Mouse (Mus musculus) frontal cortex, adult 2 months (tissue): ENCODE measurements around the gene Ubxn7. TPM values are rescaled to one million over a fixed set of nuclear protein-coding genes. Genes with fewer than 3 reads are reported as not detected.

ENCODE experiments used
- DNase-seq, 2 experiments: peaks; one replicate each; pipeline ENCODE4 v3.0.0; 2022; ENCODE audit warnings: low spot score in 1 of 2; ENCODE audit errors: extremely low spot score in 1 of 2
- polyA plus RNA-seq: library from polyadenylated mRNA; depleted of rRNA; stranded (reverse); fragments of >200 nt; gene quantifications from 2 replicates; pipeline ENCODE4 v1.2.3, GENCODE M21; 2012; rRNA removed

Gene Ubxn7
- polyA plus RNA-seq, 1 experiment, result 16.8 TPM

DNA sequence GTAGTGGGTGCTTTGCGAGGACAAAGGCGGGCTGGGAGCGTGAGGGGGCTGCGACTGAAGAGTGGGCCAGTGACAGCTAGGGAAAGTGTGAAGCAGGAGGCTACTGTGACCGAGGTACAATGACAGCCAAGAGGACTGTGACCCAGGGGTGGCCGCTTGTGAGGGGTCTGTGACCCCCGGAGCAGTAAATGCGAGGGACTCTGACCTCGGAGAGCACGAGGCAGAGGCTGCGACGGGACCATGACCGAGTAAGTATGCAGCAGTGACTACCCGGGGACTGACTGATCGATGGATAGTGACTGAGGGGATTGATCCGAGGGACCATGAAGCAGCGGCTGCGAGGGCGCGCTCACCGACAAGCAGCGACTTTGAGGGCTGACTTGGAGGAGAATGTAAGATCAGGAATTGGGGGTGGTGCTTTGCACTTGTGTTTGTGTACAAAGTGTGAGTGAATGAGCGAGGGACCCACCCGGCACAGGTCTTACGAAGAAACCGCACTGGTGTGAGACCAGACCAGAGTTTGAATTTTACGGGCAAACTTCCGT lies 99.1 kb downstream of the Ubxn7 start:
- peak in 1 of 2 experiments; percentile 19 for DNase-seq

DNA sequence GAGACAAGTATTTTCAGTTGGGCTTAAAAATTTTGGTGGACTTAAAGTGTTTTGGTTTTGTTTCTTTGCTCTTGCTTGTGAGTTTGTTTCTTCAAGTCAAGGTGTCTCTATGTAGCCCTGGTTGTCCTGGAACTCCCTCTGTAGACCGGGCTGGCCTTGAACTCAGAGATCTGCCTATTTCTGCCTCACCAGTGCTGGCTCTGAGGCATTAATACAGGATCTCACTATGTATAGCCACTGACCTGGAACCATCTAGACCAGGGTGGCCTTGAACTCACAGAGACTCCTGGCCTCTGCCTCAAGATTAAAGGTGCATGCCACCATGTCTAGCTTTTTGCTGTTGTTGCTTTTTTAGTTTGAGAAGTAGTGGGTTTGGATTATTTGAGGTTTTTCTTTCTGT lies 99.9 kb downstream of the Ubxn7 start:
- no peak for DNase-seq

DNA sequence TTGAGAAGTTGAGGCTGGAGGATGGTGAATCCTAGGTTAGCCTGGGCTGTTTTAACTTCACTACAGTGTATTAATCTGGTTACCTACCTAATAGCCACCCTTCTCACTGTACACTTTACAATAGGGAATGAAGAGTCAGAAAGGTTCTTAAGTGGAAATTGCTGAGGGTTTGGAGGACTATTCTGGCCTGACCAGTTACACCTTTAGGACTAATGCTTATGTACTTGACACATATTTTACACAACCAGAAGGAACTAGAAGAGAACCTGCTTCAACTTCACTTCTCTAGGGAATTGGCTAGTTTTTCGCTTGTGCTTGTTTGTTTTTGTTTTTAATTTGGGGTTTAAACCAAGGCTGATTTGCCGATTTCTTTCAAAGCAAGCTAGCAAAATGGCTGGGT lies 101.1 kb downstream of the Ubxn7 start:
- DNase-seq, result no peak

DNA sequence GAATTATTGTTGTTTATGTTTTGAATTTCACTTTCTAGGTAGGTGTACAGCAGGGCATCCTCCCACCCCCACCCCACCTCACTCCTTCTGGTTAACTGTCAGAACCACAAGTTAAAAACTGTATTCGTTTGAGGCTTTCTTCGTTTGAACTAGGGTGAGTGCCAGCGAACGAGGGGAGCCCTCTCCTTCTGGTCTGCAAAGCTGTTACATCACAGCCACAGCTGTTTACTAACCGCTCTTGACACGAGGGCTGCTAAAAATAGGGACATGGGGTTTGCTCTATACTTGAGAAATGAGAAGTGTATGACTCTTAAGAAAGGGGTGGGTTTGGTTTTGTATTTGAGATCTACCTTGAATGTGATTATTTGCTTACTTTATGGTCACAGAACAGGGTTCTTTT lies 102.0 kb downstream of the Ubxn7 start:
- peak in 1 of 2 experiments; percentile 17 for DNase-seq

DNA sequence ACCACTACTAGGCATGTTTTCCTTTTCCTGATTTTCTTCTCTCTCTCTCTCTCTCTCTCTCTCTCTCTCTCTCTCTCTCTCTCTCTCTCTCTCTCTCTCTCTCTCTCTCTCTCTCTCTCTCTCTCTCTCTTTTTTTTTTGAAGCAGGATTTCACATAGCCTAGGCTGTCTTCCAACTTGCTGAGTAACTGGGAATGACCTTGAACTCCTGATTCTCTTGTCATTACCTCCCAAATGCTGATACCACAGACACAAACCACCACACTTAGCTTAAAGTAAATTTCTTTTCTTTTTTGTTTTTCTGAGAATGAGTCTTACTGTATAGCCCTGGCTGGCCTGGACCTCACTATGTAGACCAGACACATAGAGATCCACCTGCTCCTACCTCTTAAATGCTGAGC lies 102.6 kb downstream of the Ubxn7 start:
- no peak for DNase-seq

DNA sequence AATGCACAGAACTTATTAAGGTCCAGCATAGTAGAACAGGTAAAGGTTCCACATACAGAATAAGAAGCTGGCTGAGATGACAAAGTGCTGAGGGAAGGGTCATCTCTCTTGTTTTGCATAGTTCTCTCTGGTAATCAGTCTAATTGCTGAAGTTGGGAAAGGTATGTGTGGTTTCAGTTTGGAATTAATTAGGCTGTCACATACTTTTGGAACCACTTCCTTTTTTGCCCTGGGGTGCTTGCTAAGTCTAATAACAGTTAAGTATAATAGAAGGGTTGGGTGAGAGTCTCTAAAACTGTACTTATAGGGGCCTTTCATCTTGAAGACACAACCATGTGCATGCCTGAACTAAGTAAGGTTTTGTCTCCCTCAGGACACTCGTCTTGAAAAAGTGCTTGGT lies 104.6 kb downstream of the Ubxn7 start:
- DNase-seq, result no peak

DNA sequence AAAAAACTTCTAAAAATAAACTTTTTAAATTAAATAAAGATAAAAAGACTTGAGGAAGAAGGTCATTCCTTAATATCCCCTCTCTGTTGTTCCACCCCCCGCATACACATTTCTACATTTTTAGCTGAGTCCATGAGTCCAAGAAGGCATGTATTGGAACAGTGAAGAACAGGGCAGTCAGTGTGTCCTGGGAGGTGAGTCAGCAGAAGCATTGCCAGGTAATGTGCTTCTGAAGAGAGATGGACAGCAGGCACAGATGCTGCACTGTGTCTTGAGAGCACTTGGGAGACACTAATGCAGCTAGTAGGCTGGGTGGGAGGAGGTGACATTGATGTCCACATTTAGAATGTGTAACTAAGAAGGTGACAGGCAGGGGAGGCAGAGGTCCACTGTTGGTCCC lies 105.2 kb downstream of the Ubxn7 start:
- no peak for DNase-seq

DNA sequence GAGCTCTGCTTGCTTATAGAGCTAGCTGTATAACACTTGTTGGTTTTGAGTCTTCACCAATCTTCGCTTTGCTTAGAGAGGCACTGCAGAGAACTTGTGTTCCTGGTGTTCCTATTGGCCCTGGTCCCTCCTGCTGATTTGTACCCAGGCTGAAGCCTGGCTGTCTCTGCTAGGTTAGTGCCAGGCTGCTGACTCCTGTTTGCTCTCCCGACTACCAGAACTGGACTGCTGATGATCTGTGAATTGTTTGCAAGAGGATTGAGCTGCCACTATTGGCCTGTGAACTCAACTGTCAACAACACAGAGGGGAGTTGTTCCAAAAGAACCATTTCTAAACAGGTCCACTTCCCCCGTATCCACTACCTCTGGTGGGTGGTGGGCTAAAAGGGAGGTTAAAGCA lies 109.4 kb downstream of the Ubxn7 start:
- no peak for DNase-seq

Other genes starting within 250 kb of the Ubxn7 start
- gene Pigx, start 232.5 kb upstream of the Ubxn7 start, polyA plus RNA-seq, result 29.8 and 30.9 TPM in 2 replicates
- gene Cep19, start 232.5 kb upstream of the Ubxn7 start, polyA plus RNA-seq, result 54.8 and 63.1 TPM in 2 replicates
- gene Nrros, start 166.7 kb upstream of the Ubxn7 start, polyA plus RNA-seq, result 5.7 and 6.9 TPM in 2 replicates
- not detected in 2 replicates for gene Bex6, start 152.4 kb upstream of the Ubxn7 start, polyA plus RNA-seq
- gene Fbxo45, start 85.1 kb upstream of the Ubxn7 start, polyA plus RNA-seq, result 23.1 and 25.6 TPM in 2 replicates
- gene Wdr53, start 85.0 kb upstream of the Ubxn7 start, polyA plus RNA-seq, result 10.6 and 11.9 TPM in 2 replicates
- gene Smco1, start 60.8 kb upstream of the Ubxn7 start, polyA plus RNA-seq, result 0.13 and 0.26 TPM in 2 replicates
- 15.5 and 16.9 TPM in 2 replicates for gene Rnf168, start 54.8 kb upstream of the Ubxn7 start, polyA plus RNA-seq
- 0.08 TPM in 1 of 2 replicates, not detected in the other for gene Tm4sf19, start 68.2 kb downstream of the Ubxn7 start, polyA plus RNA-seq
- 24.6 and 27.7 TPM in 2 replicates for gene Tctex1d2, start 87.4 kb downstream of the Ubxn7 start, polyA plus RNA-seq
- 24.5 and 24.6 TPM in 2 replicates for gene Pcyt1a, start 98.7 kb downstream of the Ubxn7 start, polyA plus RNA-seq
- 0.04 TPM in 1 of 2 replicates, not detected in the other for gene Slc51a, start 155.6 kb downstream of the Ubxn7 start, polyA plus RNA-seq
- gene Zdhhc19, start 164.0 kb downstream of the Ubxn7 start, polyA plus RNA-seq, result not detected in 2 replicates